In the genomic region with DNA sequence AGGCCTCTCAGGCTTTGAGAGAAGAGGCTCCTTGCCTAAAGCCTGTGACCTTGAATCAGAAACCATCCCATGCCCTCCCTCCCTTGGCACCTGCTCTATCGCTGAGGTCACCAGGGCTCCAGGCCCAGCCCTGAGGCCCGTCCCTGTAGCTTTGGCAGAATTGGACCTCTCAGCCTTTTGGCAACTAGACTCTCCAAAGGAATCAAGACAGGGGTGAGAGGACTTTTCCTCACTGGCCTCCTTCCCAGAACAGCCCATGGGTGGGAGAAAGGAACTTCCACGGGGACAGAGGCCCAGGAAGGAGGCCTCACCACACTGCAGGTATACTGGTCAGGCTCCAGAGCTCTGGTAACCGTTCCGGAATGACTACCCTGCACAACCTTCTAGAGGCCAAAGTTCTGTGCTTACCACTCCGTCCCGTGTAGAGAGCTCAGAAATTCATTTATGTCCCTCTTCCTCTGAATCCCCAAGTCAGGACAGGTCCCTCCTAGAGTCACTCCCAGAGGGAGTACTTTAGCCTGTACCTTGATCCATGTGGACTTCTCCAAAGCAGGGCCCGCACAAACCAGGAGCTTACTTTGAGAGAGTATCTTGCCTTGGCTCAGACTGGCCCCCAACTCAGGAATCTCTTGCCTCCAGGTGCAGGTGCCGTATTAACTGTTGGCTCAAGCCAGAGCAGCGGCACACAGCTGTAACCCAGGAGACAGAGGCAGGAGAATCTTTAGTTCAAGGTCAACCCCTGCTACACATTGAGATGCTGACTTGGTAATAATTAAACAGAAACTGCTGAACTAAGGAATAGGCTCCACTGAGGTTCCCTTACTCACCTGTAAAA, we compare ENCODE assay signal across 11 mouse cellular contexts. TPM values are rescaled to one million over a fixed set of nuclear protein-coding genes. Genes with fewer than 3 reads are reported as not detected.
A peak's percentile ranks its signal among the peaks of the same experiment; 100 is the strongest.
DNase-seq lines count a peak whose midpoint lies in the region; ATAC-seq and TF ChIP-seq lines count a peak whose summit lies in the region.
"Had no signal": no experiment of that assay in that cellular context is flagged by ENCODE, and none has a peak within 500 bp of the region (broad histone marks: within the 10 kb centered on the region; RNA-seq: fewer than 3 reads in every experiment).

No protein-coding gene starts in this region.

- TF ChIP-seq CTCF in lung, adult 2 months (IDR thresholded peaks at IDR 0.05; ENCODE audit: insufficient read depth, low read length), result no peak

- H3K4me1 ChIP-seq in lung, adult 2 months (ENCODE audit: control insufficient read depth, insufficient read depth, low read length), result no peaks in the 10 kb centered on the region
- H3K4me1 ChIP-seq in forebrain, embryonic 11.5 days (replicated peaks; ENCODE audit: control insufficient read depth, insufficient read depth, low read length), result peaks cover 6% of the 10 kb centered on the region; the same call in 1 of the 2 replicates
- H3K4me1 ChIP-seq in limb, embryonic 10.5 days, result peaks cover 27% of the 10 kb centered on the region

- TF ChIP-seq POLR2A in lung, adult 2 months (IDR thresholded peaks at IDR 0.05; ENCODE audit: borderline replicate concordance, extremely low read depth, low read depth, low read length), result no peak

- intact Hi-C loops in heart, postnatal 10 days (cut with DNase I), result no loop called here

- H3K9ac ChIP-seq in forebrain, embryonic 11.5 days (ENCODE audit: low read length), result no peak overlapping the region

- H3K27ac ChIP-seq in forebrain, embryonic 11.5 days (ENCODE audit: low read depth, low read length), result no peak overlapping the region
- H3K27ac ChIP-seq in limb, embryonic 10.5 days, result no peak overlapping the region

- H3K4me2 ChIP-seq in forebrain, embryonic 11.5 days (ENCODE audit: low read depth, low read length, severe bottlenecking), result peak overlapping the region; percentile 91; the same call in 1 of the 2 replicates

- DNase-seq in lung, adult 2 months, result peak; percentile 10
- DNase-seq in lung, postnatal 4 days, result no peak
- no peak for DNase-seq in forebrain, embryonic 11.5 days (ENCODE audit: low spot score)
- DNase-seq in heart, postnatal 10 days, result peak; percentile 88 to 90
- no peak for DNase-seq in limb, embryonic 10.5 days (ENCODE audit: low spot score)
- no peak for DNase-seq in spleen, postnatal 14 days (ENCODE audit: low spot score in 2 of 2)
- DNase-seq in frontal cortex, adult 2 months (ENCODE audit: extremely low spot score in 1 of 2, low spot score in 1 of 2), result no peak
- no peak for DNase-seq in layer of hippocampus, adult 9-10 months (ENCODE audit: low spot score)

- no peaks in the 10 kb centered on the region for H3K36me3 ChIP-seq in forebrain, embryonic 11.5 days (ENCODE audit: control insufficient read depth, insufficient read depth, low read length)
- H3K36me3 ChIP-seq in limb, embryonic 10.5 days, result no peaks in the 10 kb centered on the region

- no peak for ATAC-seq in forebrain, embryonic 11.5 days (replicated peaks; ENCODE audit: low FRiP score)

- H3K4me3 ChIP-seq in lung, adult 2 months (replicated peaks; ENCODE audit: extremely low read depth, low read depth, low read length), result no peak overlapping the region
- no peak overlapping the region for H3K4me3 ChIP-seq in forebrain, embryonic 11.5 days (ENCODE audit: low read depth, low read length)
- H3K4me3 ChIP-seq in limb, embryonic 10.5 days, result peak overlapping the region; percentile 61

- WGBS in lung, adult 2 months, result 67% methylated on average over 10 of the region's 10 CpGs
- WGBS in forebrain, embryonic 11.5 days, result 80% methylated on average over 10 of the region's 10 CpGs
- WGBS in limb, embryonic 10.5 days, result 72% methylated on average over 10 of the region's 10 CpGs

- H3K9me3 ChIP-seq in forebrain, embryonic 11.5 days (ENCODE audit: control insufficient read depth, low read length), result no peaks in the 10 kb centered on the region
- no peaks in the 10 kb centered on the region for H3K9me3 ChIP-seq in limb, embryonic 10.5 days (replicated peaks)

- H3K27me3 ChIP-seq in forebrain, embryonic 11.5 days (ENCODE audit: control insufficient read depth, insufficient read depth, low read length), result peaks cover 28% of the 10 kb centered on the region
- peaks cover 78% of the 10 kb centered on the region for H3K27me3 ChIP-seq in limb, embryonic 10.5 days (ENCODE audit: low read depth, poor library complexity, severe bottlenecking)

RNA-seq across cellular contexts. Expression of a gene that starts 1.4 kb away (rescaled TPM):
- polyA plus RNA-seq in lung, adult 2 months (2012; rRNA removed), result 48.5 and 75.4 TPM in 2 replicates
- 10.7 and 10.9 TPM in 2 replicates for polyA plus RNA-seq in forebrain, embryonic 11.5 days (2014; fragmentation: Nextera tagmentation; extraction: Ambion mirVana)
- 1,000 to 10,000 TPM; 7,205 to 8,003 TPM for total RNA-seq in heart, postnatal 10 days (2021)
- 2.2 and 3.0 TPM in 2 replicates for polyA plus RNA-seq in limb, embryonic 10.5 days (2016; fragmentation: Nextera tagmentation; extraction: Ambion mirVana)
- 248 and 255 TPM in 2 replicates for polyA plus RNA-seq in frontal cortex, adult 2 months (2012; rRNA removed)
- total RNA-seq: MEL had no signal

RNA-seq across cellular contexts. Expression of a gene that starts 1.5 kb away (rescaled TPM):
- 0.40 TPM in 1 of 2 replicates, not detected in the other for polyA plus RNA-seq in lung, adult 2 months (2012; rRNA removed)
- polyA plus RNA-seq in forebrain, embryonic 11.5 days (2014; fragmentation: Nextera tagmentation; extraction: Ambion mirVana), result not detected in 2 replicates
- total RNA-seq in heart, postnatal 10 days (2021), result 1 to 10 TPM in 1 of 2 experiments, not detected in 1; 1.1 TPM
- polyA plus RNA-seq in limb, embryonic 10.5 days (2016; fragmentation: Nextera tagmentation; extraction: Ambion mirVana), result not detected in 2 replicates
- 1.2 and 2.3 TPM in 2 replicates for polyA plus RNA-seq in frontal cortex, adult 2 months (2012; rRNA removed)
- total RNA-seq: MEL had no signal
- polyA plus RNA-seq: gonadal fat pad, adult 2 months; spleen, adult 2 months had no signal

RNA-seq across cellular contexts. Expression of a gene that starts 28.0 kb away (rescaled TPM):
- polyA plus RNA-seq in lung, adult 2 months (2012; rRNA removed), result 42.2 and 66.5 TPM in 2 replicates
- 83.4 and 86.8 TPM in 2 replicates for polyA plus RNA-seq in forebrain, embryonic 11.5 days (2014; fragmentation: Nextera tagmentation; extraction: Ambion mirVana)
- 1 to 10 TPM; 3.0 to 3.1 TPM for total RNA-seq in heart, postnatal 10 days (2021)
- 15.2 and 71.5 TPM in 2 replicates for polyA plus RNA-seq in limb, embryonic 10.5 days (2016; fragmentation: Nextera tagmentation; extraction: Ambion mirVana)
- polyA plus RNA-seq in frontal cortex, adult 2 months (2012; rRNA removed), result 6.9 and 8.4 TPM in 2 replicates
- total RNA-seq: MEL had no signal

RNA-seq across cellular contexts. Expression of a gene that starts 52.7 kb away (rescaled TPM):
- polyA plus RNA-seq in lung, adult 2 months (2012; rRNA removed), result 17.3 and 18.2 TPM in 2 replicates
- polyA plus RNA-seq in forebrain, embryonic 11.5 days (2014; fragmentation: Nextera tagmentation; extraction: Ambion mirVana), result 71.0 and 77.0 TPM in 2 replicates
- 10 to 100 TPM; 24.6 to 25.4 TPM for total RNA-seq in heart, postnatal 10 days (2021)
- polyA plus RNA-seq in limb, embryonic 10.5 days (2016; fragmentation: Nextera tagmentation; extraction: Ambion mirVana), result 72.9 and 73.5 TPM in 2 replicates
- 68.0 and 80.2 TPM in 2 replicates for polyA plus RNA-seq in frontal cortex, adult 2 months (2012; rRNA removed)

RNA-seq across cellular contexts. Expression of a gene that starts 52.9 kb away (rescaled TPM):
- 18.1 and 26.2 TPM in 2 replicates for polyA plus RNA-seq in lung, adult 2 months (2012; rRNA removed)
- polyA plus RNA-seq in forebrain, embryonic 11.5 days (2014; fragmentation: Nextera tagmentation; extraction: Ambion mirVana), result 214 and 238 TPM in 2 replicates
- total RNA-seq in heart, postnatal 10 days (2021), result 10 to 100 TPM; 26.1 to 29.9 TPM
- polyA plus RNA-seq in limb, embryonic 10.5 days (2016; fragmentation: Nextera tagmentation; extraction: Ambion mirVana), result 254 and 257 TPM in 2 replicates
- polyA plus RNA-seq in frontal cortex, adult 2 months (2012; rRNA removed), result 33.7 and 35.3 TPM in 2 replicates

Comparison
In these comparisons a context has a peak if more than half of its experiments do, and no peak if none do; other contexts are left out.
1. DNase-seq: peak in lung, adult 2 months (single experiment) and heart, postnatal 10 days (2 of 2); none in lung, postnatal 4 days (0 of 2), forebrain, embryonic 11.5 days (single experiment), limb, embryonic 10.5 days (single experiment), spleen, postnatal 14 days (0 of 2), frontal cortex, adult 2 months (0 of 2) and layer of hippocampus, adult 9-10 months (single experiment).